Mouse (Mus musculus) CH12.LX (cell line): ENCODE measurements around the gene Bbs10. TPM values are rescaled to one million over a fixed set of nuclear protein-coding genes. Genes with fewer than 3 reads are reported as not detected.

Experiments
- DNase-seq: peaks from one replicate; pipeline ENCODE4 v3.0.0-alpha.2; 2013; ENCODE audit errors: extremely low read depth
- H3K27ac ChIP-seq: 2 replicates; pipeline ENCODE4 v1.5.1; 2012; ENCODE audit warnings: low read depth, mild to moderate bottlenecking, control low read depth, moderate library complexity; ENCODE audit not compliant: insufficient read depth
- H3K27me3 ChIP-seq: replicated peaks from 2 replicates; pipeline ENCODE3; 2012; ENCODE audit warnings: inconsistent platforms
- H3K36me3 ChIP-seq, 2 experiments: replicated peaks in 1 of 2; 2 replicates each; pipeline versions ENCODE3 to v1.6.1; 2012; ENCODE audit warnings: inconsistent platforms in 1 of 2, low read length in 1 of 2, mild to moderate bottlenecking in 1 of 2, mixed read lengths in 1 of 2, moderate library complexity in 1 of 2; ENCODE audit not compliant: control insufficient read depth in 1 of 2, insufficient read depth in 1 of 2
- H3K4me1 ChIP-seq, 2 experiments: 2 replicates each; pipeline ENCODE4 v1.6.1; 2012; ENCODE audit warnings: inconsistent platforms in 1 of 2, moderate library complexity in 1 of 2; ENCODE audit not compliant: insufficient read depth in 2 of 2, control insufficient read depth in 1 of 2
- H3K4me2 ChIP-seq: 2 replicates; pipeline ENCODE4 v1.6.1; 2012; ENCODE audit warnings: low read depth, mild to moderate bottlenecking, control low read depth; ENCODE audit not compliant: poor library complexity, insufficient read depth, severe bottlenecking
- H3K4me3 ChIP-seq, 3 experiments: fragments of 150-350 bp in 1 of 3; sonication (generic) in 1 of 3; replicated peaks in 1 of 3; 2 replicates each; pipeline versions ENCODE3 to v1.5.1; 2011 to 2012; ENCODE audit warnings: low read depth in 2 of 3, low read length in 2 of 3, mild to moderate bottlenecking in 2 of 3, moderate library complexity in 2 of 3, control low read depth in 1 of 3, improper control_type of control experiment in 1 of 3, inconsistent platforms in 1 of 3, mixed read lengths in 1 of 3; ENCODE audit not compliant: poor library complexity in 1 of 3
- H3K79me2 ChIP-seq: replicated peaks from 2 replicates; pipeline ENCODE4 v1.6.1; 2012; ENCODE audit warnings: mild to moderate bottlenecking, moderate library complexity; ENCODE audit not compliant: control insufficient read depth, poor library complexity, insufficient read depth, severe bottlenecking; ENCODE audit errors: extremely low read depth
- H3K9ac ChIP-seq: 2 replicates; pipeline ENCODE4 v1.6.1; 2012; ENCODE audit warnings: low read depth, mild to moderate bottlenecking, control low read depth, moderate library complexity; ENCODE audit not compliant: insufficient read depth
- H3K9me3 ChIP-seq: replicated peaks from 2 replicates; pipeline ENCODE3; 2012; ENCODE audit warnings: low read length, inconsistent platforms, mixed read lengths
- CHD1 ChIP-seq: IDR thresholded peaks from 2 replicates; pipeline ENCODE4 v1.6.1; 2012; ENCODE audit warnings: low read depth, low read length, improper control_type of control experiment, inconsistent platforms
- ELF1 ChIP-seq: IDR thresholded peaks from 2 replicates; pipeline ENCODE4 v1.6.1; 2014; ENCODE audit warnings: low read depth, mild to moderate bottlenecking, inconsistent platforms, low read length, improper control_type of control experiment
- EP300 ChIP-seq: IDR thresholded peaks from 2 replicates; pipeline ENCODE4 v1.6.1; 2011; ENCODE audit warnings: low read length, improper control_type of control experiment
- ETS1 ChIP-seq: conservative IDR thresholded peaks from 2 replicates; pipeline ENCODE4 v1.6.1; 2012; ENCODE audit warnings: low read depth, mild to moderate bottlenecking, inconsistent platforms, low read length, improper control_type of control experiment, moderate library complexity
- GABPA ChIP-seq: IDR thresholded peaks from 2 replicates; pipeline ENCODE4 v1.6.1; 2012; ENCODE audit warnings: low read depth, low read length, improper control_type of control experiment, inconsistent platforms; ENCODE audit not compliant: insufficient replicate concordance
- HCFC1 ChIP-seq: IDR thresholded peaks from 2 replicates; pipeline ENCODE4 v1.6.1; 2012; ENCODE audit warnings: low read depth, mild to moderate bottlenecking, inconsistent platforms, low read length, improper control_type of control experiment
- JUN ChIP-seq: IDR thresholded peaks from 2 replicates; pipeline ENCODE4 v1.6.1; 2011; ENCODE audit warnings: low read depth, mild to moderate bottlenecking, low read length, improper control_type of control experiment, moderate library complexity; ENCODE audit not compliant: insufficient read depth
- JUND ChIP-seq: conservative IDR thresholded peaks from 2 replicates; pipeline ENCODE4 v1.6.1; 2011; ENCODE audit warnings: low read depth, low read length, improper control_type of control experiment
- KAT2A ChIP-seq: IDR thresholded peaks from 2 replicates; pipeline ENCODE4 v1.6.1; 2012; ENCODE audit warnings: low read length, improper control_type of control experiment, inconsistent platforms; ENCODE audit not compliant: insufficient replicate concordance
- MEF2A ChIP-seq: IDR thresholded peaks from 2 replicates; pipeline ENCODE4 v1.6.1; 2014; ENCODE audit warnings: low read depth, mild to moderate bottlenecking, inconsistent platforms, low read length, improper control_type of control experiment, borderline replicate concordance
- MXI1 ChIP-seq: IDR thresholded peaks from 2 replicates; pipeline ENCODE4 v1.6.1; 2011; ENCODE audit warnings: mild to moderate bottlenecking, low read depth, low read length, improper control_type of control experiment
- NELFE ChIP-seq: IDR thresholded peaks from 2 replicates; pipeline ENCODE4 v1.6.1; 2011; ENCODE audit warnings: low read depth, low read length, improper control_type of control experiment
- NRF1 ChIP-seq: IDR thresholded peaks from 2 replicates; pipeline ENCODE4 v1.6.1; 2014; ENCODE audit warnings: low read depth, mild to moderate bottlenecking, inconsistent platforms, low read length, improper control_type of control experiment, moderate library complexity
- PAX5 ChIP-seq: IDR thresholded peaks from 2 replicates; pipeline ENCODE4 v1.6.1; 2012; ENCODE audit warnings: low read length, inconsistent platforms, mixed read lengths
- POLR2AphosphoS2 ChIP-seq: IDR thresholded peaks from 2 replicates; pipeline ENCODE4 v1.6.1; 2011; ENCODE audit warnings: low read depth, low read length, improper control_type of control experiment
- RAD21 ChIP-seq: IDR thresholded peaks from 2 replicates; pipeline ENCODE4 v1.6.1; 2011; ENCODE audit warnings: low read depth, mild to moderate bottlenecking, low read length, improper control_type of control experiment, moderate library complexity
- RCOR1 ChIP-seq: conservative IDR thresholded peaks from 2 replicates; pipeline ENCODE4 v1.6.1; 2012; ENCODE audit warnings: low read depth, mild to moderate bottlenecking, inconsistent platforms, low read length, improper control_type of control experiment
- SIN3A ChIP-seq: IDR thresholded peaks from 2 replicates; pipeline ENCODE4 v1.6.1; 2012; ENCODE audit warnings: low read length, improper control_type of control experiment, inconsistent platforms
- SMC3 ChIP-seq: IDR thresholded peaks from 2 replicates; pipeline ENCODE4 v1.6.1; 2011; ENCODE audit warnings: low read depth, low read length, improper control_type of control experiment
- TBP ChIP-seq: conservative IDR thresholded peaks from 2 replicates; pipeline ENCODE4 v1.6.1; 2011; ENCODE audit warnings: low read depth, low read length, improper control_type of control experiment
- UBTF ChIP-seq: IDR thresholded peaks from 2 replicates; pipeline ENCODE4 v1.6.1; 2012; ENCODE audit warnings: low read depth, mild to moderate bottlenecking, inconsistent platforms, low read length, improper control_type of control experiment, moderate library complexity
- USF1 ChIP-seq: IDR thresholded peaks from 2 replicates; pipeline ENCODE4 v1.6.1; 2014; ENCODE audit warnings: low read depth, mild to moderate bottlenecking, inconsistent platforms, low read length, improper control_type of control experiment
- ZKSCAN1 ChIP-seq: IDR thresholded peaks from 2 replicates; pipeline ENCODE4 v1.6.1; 2012; ENCODE audit warnings: low read depth, inconsistent platforms, low read length, improper control_type of control experiment, borderline replicate concordance
- ZMIZ1 ChIP-seq: IDR thresholded peaks from 2 replicates; pipeline ENCODE4 v1.6.1; 2012; ENCODE audit warnings: low read depth, mild to moderate bottlenecking, inconsistent platforms, low read length, improper control_type of control experiment
- dilution Hi-C: fragments of 300-500 bp; cut with MboI; formaldehyde crosslinking; loops from 2 replicates; pipeline ENCODE4 v1.14.3; 2020; ENCODE audit warnings: low sequenced_read_pairs; ENCODE audit not compliant: extremely low pct_unique_long_range_greater_than_20kb, extremely low pct_ligation_motif_present
- in situ Hi-C: fragments of 300-500 bp; cut with MboI; formaldehyde crosslinking; loops from 3 replicates; pipeline ENCODE4 v1.14.3; 2019; ENCODE audit warnings: low sequenced_read_pairs, low pct_ligation_motif_present, low pct_unique_long_range_greater_than_20kb, mixed read lengths
- polyA plus RNA-seq: library from polyadenylated mRNA; unstranded; fragments of >175 nt; gene quantifications from 2 replicates; pipeline ENCODE4 v1.2.1, GENCODE M21; 2012; ENCODE audit warnings: low read depth; ENCODE audit not compliant: insufficient read length
- total RNA-seq, 2 experiments: library from RNA; depleted of rRNA; stranded (reverse); fragments of 300-350 nt in 1 of 2; fragments of >200 nt in 1 of 2; gene quantifications; 2 replicates each; pipeline ENCODE4 v1.2.3; 2012 to 2014

Gene Bbs10
- total and polyA plus RNA-seq, 3 experiments = 2.2 to 6.0 (median 4.5) TPM

- Histone ChIP-seq H3K79me2 (no peaks in the 10 kb centered on the region), H3K27me3 (no peaks in the 10 kb centered on the region), H3K9ac (no peak overlapping the region), H3K9me3 (no peaks in the 10 kb centered on the region), H3K27ac (no peak overlapping the region), H3K4me1 (no peaks in the 10 kb centered on the region), H3K36me3 (peaks cover 59 to 83% of the 10 kb centered on the region in 2 experiments), H3K4me3 (no peak overlapping the region), H3K4me2 (no peak overlapping the region)
- in situ Hi-C loops (no loop called here), dilution Hi-C loops (no loop called here)
- no peak for TF ChIP-seq CHD1
- no peak for TF ChIP-seq GABPA
- no peak for TF ChIP-seq MEF2A
- no peak for TF ChIP-seq NRF1
- no peak for TF ChIP-seq HCFC1
- no peak for TF ChIP-seq JUND
- TF ChIP-seq SMC3 = no peak
- TF ChIP-seq KAT2A = no peak
- no peak for TF ChIP-seq JUN
- TF ChIP-seq POLR2AphosphoS2 = no peak
- no peak for DNase-seq
These were observed 26.8 kb upstream of the Bbs10 start for GRCm38 (mm10) chr10:111271687-111272086.

GRCm38 (mm10) chr10:111272905-111273304, 25.6 kb upstream of the Bbs10 start:
- Histone ChIP-seq H3K9me3 (no peaks in the 10 kb centered on the region), H3K36me3 (peaks cover 63 to 86% of the 10 kb centered on the region in 2 experiments), H3K4me3 (no peak overlapping the region), H3K27ac (no peak overlapping the region), H3K27me3 (no peaks in the 10 kb centered on the region), H3K9ac (no peak overlapping the region), H3K4me1 (no peaks in the 10 kb centered on the region), H3K79me2 (no peaks in the 10 kb centered on the region), H3K4me2 (no peak overlapping the region)
- in situ Hi-C loops (no loop called here), dilution Hi-C loops (no loop called here)
- no peak for TF ChIP-seq NELFE
- TF ChIP-seq USF1 = no peak
- no peak for TF ChIP-seq MXI1
- no peak for TF ChIP-seq POLR2AphosphoS2
- TF ChIP-seq RAD21 = no peak
- TF ChIP-seq ELF1 = no peak
- TF ChIP-seq ZMIZ1 = no peak
- TF ChIP-seq ETS1 = no peak
- no peak for TF ChIP-seq SIN3A
- no peak for TF ChIP-seq UBTF
- TF ChIP-seq ZKSCAN1 = no peak
- TF ChIP-seq RCOR1 = no peak
- TF ChIP-seq TBP = no peak
- TF ChIP-seq PAX5 = no peak
- TF ChIP-seq EP300 = no peak
- no peak for DNase-seq
